Mouse (Mus musculus) megakaryocyte, embryonic 14.5 days (primary cell): ENCODE measurements around the gene Bspry.

ENCODE experiments used
- FLI1 ChIP-seq: IDR thresholded peaks from 2 replicates; pipeline ENCODE4 v1.6.1; 2012; ENCODE audit warnings: low read length, inconsistent platforms, mixed read lengths
- GATA1 ChIP-seq: IDR thresholded peaks from 3 replicates; pipeline ENCODE4 v1.6.1; 2012; ENCODE audit warnings: mixed read lengths, low read length, inconsistent platforms, borderline replicate concordance

DNA sequence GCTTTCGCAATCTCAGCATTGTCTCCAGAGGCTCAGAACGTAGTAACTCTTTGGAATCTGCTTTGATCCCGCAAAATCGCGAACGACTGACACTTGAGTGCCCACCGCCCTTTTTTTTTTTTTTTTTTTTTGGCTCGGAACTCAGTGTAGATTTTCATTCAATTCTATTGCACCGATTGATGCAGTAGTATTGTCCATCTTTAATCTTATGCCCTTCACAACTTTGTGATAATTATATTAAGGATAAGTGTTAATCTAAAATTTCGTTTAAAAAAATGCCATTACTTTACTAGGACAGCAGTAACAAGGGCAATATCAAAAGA, 45.6 kb downstream of the Bspry start:
- TF ChIP-seq GATA1 = no peak
- no peak for TF ChIP-seq FLI1
